Mouse (Mus musculus): Measurements from ENCODE around the gene Sema4c.

GRCm38 (mm10) chr1:36533546-36533945, 24.6 kb downstream of the Sema4c start:
- TF ChIP-seq CTCF (IDR thresholded peaks at IDR 0.05; ENCODE audit: control insufficient read depth, insufficient read depth, insufficient read length) (no peak), MAX (IDR thresholded peaks at IDR 0.05) (no peak), MYOD1 (IDR thresholded peaks at IDR 0.05; ENCODE audit: control insufficient read depth, insufficient read length, low read depth) (no peak), USF1 (IDR thresholded peaks at IDR 0.05; ENCODE audit: low read depth) (no peak), MYOG (IDR thresholded peaks at IDR 0.05; ENCODE audit: control insufficient read depth, extremely low read depth, insufficient read length) (no peak)
